Mouse (Mus musculus): ENCODE data around the gene Mrfap1.

The Mrfap1 gene

GRCm38 (mm10) chr5:36796296-36797014 is at the start of gene Mrfap1:
Gene Mrfap1, minus strand, starts transcription at chr5:36796772.
- DNase-seq (ENCODE audit: low read depth, low spot score), result peak; percentile 97

DNA sequence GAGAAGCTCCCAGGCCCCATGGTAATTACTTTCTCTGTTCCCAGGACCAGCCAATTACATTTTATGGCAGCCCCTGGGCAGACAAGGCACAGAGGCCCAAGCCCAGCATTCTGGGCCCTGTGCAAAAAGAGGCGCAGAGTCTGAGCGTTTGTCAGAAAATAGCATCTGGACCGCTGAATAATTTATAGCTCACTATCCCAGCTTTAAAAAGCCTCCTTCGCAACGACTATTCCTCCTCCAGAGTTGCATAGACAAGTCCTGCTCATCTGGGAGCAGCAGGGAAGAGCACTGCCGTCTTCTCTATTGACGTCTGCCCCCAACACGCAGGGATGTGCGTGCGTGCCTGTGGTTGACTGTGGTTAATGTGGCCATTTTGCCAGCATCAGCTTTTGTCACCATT is 47.9 kb upstream of the Mrfap1 start:
- DNase-seq (ENCODE audit: low read depth, low spot score), result no peak

GRCm38 (mm10) chr5:36841701-36842100 is 45.1 kb upstream of the Mrfap1 start:
- DNase-seq (ENCODE audit: low read depth, low spot score), result no peak

DNA sequence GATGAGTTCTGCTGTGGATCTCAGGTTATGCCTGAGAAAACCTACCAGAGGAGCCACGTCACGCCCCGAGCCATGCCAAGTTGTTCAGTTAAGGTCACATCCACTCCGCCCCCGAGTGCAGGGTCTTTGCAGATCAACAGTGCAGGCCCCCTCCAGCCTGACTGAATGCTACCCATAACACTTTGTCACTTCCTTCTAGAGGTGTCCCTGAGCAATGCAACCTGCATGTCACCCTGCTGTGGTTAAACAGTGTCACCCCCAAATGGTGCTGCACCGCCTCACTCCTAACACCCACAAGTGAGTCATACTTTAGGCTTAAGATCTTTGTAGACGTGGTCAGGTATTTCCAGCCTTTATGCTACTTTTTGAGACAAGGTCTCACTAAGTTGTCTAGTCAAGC is 43.5 kb upstream of the Mrfap1 start:
- no peak for DNase-seq (ENCODE audit: low read depth, low spot score)

DNA sequence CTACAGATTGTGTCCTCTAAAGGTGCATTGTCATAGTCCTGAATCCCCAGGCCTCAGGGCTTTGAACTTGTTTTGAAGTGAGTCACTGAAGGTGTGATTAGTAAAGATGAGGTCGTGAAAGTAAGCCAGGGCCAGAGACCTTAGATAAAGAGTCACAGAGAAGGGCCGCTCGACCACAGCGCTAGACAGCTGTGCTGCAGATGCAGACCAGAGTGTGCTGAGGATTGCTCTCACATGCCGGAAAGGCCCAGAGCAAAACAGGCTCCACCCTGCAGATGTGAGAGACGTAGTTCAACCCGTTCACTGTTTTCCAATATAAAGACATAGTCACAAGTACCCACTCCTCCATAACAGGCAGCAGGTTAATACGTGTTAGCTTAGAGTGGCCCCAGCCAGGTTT is 43.0 kb upstream of the Mrfap1 start:
- DNase-seq (ENCODE audit: low read depth, low spot score), result no peak

DNA sequence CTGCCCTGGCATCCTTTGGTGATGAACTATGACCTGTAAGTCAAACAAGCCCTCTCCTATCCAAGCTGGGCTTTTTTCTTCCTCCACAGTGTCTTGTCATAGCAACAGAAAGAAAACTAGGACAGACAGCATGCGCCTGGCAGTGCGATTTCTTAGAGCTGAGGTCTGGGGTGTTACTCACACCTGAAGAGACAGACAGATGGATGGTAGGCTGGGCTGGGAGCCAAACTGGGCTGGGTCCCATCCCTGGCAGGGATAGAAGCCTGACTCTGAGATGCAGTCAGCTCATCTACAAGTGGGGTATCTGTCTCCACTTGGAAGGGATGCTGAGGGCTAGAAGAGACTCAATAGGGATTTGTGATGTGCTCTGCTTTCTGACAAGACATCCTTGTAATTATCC is 42.5 kb upstream of the Mrfap1 start:
- DNase-seq (ENCODE audit: low read depth, low spot score), result no peak

DNA sequence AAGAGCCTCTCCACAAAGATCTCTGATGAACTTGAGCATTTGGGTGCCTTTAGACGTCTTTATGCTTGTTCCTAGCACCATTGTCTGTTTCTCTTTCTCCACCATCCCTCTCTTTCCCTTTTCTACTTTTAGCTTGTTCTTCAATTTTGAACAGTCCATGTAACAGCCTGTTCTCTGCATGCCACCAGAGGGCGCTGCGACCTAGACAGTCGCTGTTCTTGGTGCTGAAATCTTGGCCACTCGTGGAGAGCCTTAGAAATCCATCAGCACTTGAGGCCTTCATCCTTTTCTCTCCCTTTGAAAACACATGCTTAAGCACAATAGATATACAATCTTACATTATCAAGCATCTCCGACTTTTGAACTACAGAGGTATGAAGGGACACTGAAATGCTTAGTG is 39.4 kb upstream of the Mrfap1 start:
- peak; percentile 83 for DNase-seq (ENCODE audit: low read depth, low spot score)

GRCm38 (mm10) chr5:36831272-36831671 is 34.7 kb upstream of the Mrfap1 start:
- DNase-seq (ENCODE audit: low read depth, low spot score), result no peak

DNA sequence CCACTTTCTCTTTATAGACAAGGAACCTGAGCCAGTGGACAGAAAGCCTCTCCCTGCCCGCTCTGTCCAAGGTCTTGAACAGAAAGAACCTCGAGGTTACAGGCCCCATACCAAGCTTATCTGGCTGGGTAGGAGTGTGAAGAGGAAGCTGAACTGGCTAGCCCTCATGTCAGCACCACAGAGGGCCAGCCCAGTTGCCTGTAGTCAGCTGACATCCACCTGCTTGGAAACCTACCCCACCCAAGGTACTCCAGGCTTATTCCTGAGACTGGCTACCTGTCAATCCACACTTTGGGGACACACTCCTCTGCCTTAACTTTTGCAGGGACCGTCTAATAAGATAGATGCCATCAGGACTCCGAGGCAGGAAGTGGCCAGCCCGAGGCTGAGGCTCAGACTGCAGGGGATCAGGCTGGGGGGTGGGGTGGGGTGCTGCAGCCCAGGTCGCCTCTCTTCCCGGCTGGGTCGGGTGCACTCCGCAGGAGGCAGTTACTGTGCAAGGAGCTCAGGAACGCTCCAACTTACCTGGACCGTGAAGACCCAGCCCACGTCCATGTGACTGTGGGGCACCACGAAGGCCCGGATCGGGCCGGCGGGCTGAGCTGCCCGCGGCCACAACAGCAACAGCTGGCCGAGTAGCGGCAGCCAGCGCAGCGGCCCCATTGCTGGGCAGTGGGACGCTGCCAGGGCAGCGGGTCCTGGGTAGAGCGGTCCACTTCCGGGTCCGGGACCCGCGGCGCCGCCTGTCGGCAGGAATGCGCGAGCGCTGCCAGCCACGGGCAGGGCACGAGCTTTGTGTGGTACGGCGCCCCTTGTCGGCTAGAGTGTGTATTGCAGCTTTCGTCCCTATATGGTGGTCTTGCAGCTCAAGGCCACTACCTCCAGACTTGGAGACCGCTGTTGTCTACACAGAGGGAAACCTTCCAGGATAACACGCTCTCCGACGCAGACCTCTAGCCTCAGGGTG is 33.6 kb upstream of the Mrfap1 start, which contains the start of gene Man2b2:
Gene Man2b2 (minus strand): TSS at position 741 of the 967 bp plus-strand sequence.
- peak; percentile 94 for DNase-seq (ENCODE audit: low read depth, low spot score)

GRCm38 (mm10) chr5:36829098-36829497 is 32.5 kb upstream of the Mrfap1 start:
- no peak for DNase-seq (ENCODE audit: low read depth, low spot score)

DNA sequence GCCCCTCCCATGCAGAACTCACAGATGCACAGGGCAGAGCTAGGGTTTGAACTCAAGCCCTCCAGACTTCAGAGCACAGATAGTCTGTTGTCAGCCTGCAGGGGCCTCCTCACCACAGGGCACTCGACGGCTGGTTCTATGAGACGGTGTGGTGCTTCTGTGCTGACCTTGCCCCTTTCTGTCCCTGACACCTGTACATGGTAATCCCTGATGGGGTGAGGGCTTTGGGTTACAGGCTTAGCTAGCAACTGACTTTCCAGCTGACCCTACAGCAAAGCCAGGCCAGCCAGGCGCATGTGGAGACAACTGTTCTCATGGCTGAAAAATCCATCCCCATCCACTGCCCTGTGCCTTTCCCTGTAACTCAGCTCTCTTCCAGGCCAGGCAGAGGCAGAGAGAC is 26.3 kb upstream of the Mrfap1 start:
- no peak for DNase-seq (ENCODE audit: low read depth, low spot score)

- DNase-seq (ENCODE audit: low read depth, low spot score), result peak; percentile 77
These were observed 23.6 kb upstream of the Mrfap1 start for GRCm38 (mm10) chr5:36820142-36820541.

- no peak for DNase-seq (ENCODE audit: low read depth, low spot score)
These were observed 23.2 kb upstream of the Mrfap1 start for GRCm38 (mm10) chr5:36819742-36820141.

DNA sequence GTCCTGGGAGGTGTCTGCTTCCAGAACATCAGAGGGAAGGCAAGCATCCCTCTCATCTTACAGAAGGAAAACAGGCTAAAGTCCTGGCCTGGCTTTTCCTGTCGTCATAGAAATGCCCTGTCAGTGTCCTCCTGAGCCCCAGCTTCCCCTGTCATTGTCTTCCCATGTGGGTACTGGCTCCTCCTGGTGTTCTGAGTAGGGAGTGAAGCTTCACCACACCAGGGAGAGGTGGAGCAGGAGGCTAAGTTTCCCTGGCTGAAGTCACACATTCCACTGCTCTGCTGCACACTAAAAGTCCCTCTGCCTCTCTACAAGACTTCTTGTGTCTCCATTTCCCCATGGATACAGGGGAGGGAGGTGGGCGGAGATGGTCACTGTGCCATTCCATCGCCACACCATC is 21.2 kb upstream of the Mrfap1 start:
- no peak for DNase-seq (ENCODE audit: low read depth, low spot score)

DNA sequence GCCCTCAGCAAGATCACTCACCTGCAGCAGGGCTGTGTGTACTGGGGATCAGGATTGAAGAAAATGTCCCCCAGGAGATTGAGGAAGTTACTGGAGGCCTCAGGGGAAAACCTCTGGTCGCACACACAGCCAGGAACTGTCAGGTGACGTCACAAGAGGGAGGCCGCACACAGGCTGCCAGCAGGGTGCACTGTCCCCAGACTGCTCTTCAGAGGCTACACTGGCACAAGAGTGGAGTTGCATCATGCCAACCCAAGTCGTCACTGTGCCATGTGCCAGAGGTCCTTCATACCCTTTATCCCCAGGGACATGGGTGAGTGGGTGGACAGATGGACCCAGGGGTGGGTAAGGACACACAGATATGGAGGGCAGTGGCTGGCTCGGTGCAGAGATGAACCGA is 18.0 kb upstream of the Mrfap1 start:
- DNase-seq (ENCODE audit: low read depth, low spot score), result peak; percentile 28

DNA sequence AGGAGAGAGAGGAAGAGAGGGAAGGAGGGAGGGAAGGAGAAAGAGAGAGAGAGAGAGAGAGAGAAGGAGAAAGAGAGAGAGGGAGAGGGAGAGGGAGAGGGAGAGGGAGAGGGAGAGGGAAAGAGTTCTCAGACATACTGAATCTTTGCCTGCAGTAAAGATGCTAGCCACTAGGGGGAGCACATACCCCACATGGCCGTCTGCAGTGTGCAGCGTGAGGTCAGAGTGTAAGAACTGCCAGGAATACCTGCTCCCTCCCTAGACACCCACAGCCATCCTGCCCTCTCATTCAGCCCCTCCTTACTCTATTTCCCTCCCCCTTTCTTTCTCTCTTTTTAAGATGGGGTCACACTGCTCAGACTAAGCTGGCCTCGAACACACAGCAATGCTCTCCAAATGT is 14.8 kb upstream of the Mrfap1 start:
- peak; percentile 78 for DNase-seq (ENCODE audit: low read depth, low spot score)

- DNase-seq (ENCODE audit: low read depth, low spot score), result no peak
These were observed 14.1 kb upstream of the Mrfap1 start for GRCm38 (mm10) chr5:36810634-36811033.

DNA sequence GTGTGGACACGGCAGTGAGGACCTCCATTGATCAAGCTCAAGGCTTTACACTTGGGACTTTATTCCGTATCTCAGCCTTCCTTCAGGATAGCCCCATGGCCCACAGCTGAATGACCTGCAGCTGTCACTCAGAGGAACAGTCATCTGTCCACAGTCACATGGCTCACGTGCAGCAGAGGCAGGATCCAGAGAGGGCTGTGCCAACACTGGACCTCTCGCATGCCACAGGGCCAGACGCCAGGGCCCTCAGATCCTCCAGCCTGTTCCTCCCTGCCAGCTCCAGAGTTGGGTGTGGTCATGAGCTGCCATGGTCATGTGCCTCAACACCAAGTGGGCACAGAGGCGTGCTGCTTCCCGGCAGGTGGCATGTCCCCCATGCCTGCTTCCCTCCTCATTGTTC is 12.6 kb upstream of the Mrfap1 start:
- DNase-seq (ENCODE audit: low read depth, low spot score), result no peak

GRCm38 (mm10) chr5:36807106-36807505 is 10.5 kb upstream of the Mrfap1 start:
- no peak for DNase-seq (ENCODE audit: low read depth, low spot score)

GRCm38 (mm10) chr5:36797291-36797690 is 719 bp upstream of the Mrfap1 start:
- peak; percentile 14 for DNase-seq (ENCODE audit: low read depth, low spot score)

- peak; percentile 76 for DNase-seq (ENCODE audit: low read depth, low spot score)
These were observed 801 bp downstream of the Mrfap1 start for GRCm38 (mm10) chr5:36795647-36796295.

DNA sequence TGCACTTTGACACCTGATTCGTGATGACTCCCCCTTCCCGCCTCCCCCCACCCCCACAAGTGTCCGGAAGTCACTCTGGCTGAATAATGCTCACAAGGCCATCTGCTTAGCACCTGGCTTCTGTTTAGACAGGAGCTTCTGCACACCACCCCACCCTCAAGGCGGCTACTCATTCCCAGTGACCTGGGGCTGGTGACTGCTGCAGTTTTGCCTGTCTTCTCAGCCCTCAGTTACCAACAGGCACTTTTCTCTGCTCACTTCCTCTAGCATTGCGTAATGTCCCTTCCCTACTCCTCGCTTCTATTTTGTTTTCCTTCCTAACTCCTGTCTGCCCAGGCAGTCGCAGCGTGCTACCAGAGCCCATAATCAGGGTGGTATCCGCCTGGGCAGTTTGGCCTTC is 4.7 kb downstream of the Mrfap1 start:
- DNase-seq (ENCODE audit: low read depth, low spot score), result no peak
